Mouse (Mus musculus): ENCODE measurements around the gene Dnajc5g. TPM values are rescaled to one million over a fixed set of nuclear protein-coding genes. Genes with fewer than 3 reads are reported as not detected.

Gene Dnajc5g
- polyA plus RNA-seq (2014; fragmentation: Nextera tagmentation; extraction: Ambion mirVana): not detected in 2 replicates

DNA sequence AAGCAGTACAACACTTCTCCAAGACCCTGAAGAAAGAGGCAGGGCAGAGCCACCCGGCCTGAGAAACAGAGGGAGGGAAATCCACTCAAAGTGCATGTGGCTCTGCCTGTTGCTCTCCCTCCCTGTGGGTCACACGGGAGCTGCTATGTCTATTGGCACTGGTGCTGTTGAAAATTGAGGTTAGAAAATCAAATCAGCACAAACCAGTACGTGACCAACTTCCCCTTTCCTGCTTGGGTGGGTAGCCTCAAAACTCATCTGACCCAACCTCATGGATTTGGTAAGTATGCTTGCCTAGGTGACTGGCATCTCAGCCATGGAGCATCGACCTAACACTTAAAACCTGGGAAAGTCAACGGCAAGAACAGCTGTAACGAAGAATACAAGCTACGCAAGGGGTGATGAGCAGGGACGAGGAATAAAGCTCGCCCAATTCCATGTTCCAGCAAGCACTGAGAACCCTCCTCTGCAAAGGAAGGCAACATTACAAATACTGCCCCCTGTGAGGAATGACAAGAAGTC is at the start of gene Dnajc5g:
Gene Dnajc5g, plus strand, starts transcription at position 472 of the 522 bp plus-strand sequence.
- Histone ChIP-seq H3K4me1 (ENCODE audit: control insufficient read depth, insufficient read depth, low read length) (no peaks in the 10 kb centered on the region), H3K36me3 (ENCODE audit: control insufficient read depth, insufficient read depth, low read length) (no peaks in the 10 kb centered on the region), H3K27ac (replicated peaks; ENCODE audit: low read depth, low read length) (no peak within 1 kb of the TSS), H3K4me3 (ENCODE audit: low read depth, low read length) (no peak within 1 kb of the TSS), H3K27me3 (replicated peaks; ENCODE audit: control insufficient read depth, insufficient read depth, low read length) (no peaks in the 10 kb centered on the region), H3K9me3 (ENCODE audit: control insufficient read depth, low read length) (no peaks in the 10 kb centered on the region), H3K9ac (ENCODE audit: low read depth, low read length) (no peak within 1 kb of the TSS), H3K4me2 (ENCODE audit: low read depth, low read length) (no peak within 1 kb of the TSS)
- ATAC-seq (ENCODE audit: low read depth) (no peak), DNase-seq (ENCODE audit: low spot score) (no peak)
- 80% methylated on average over 9 of the region's 9 CpGs for WGBS

GRCm38 (mm10) chr5:31069810-31070209 is 36.3 kb upstream of the Dnajc5g start:
- no peak for ATAC-seq (ENCODE audit: low read depth)
- Histone ChIP-seq H3K27ac (replicated peaks; ENCODE audit: low read depth, low read length) (no peak overlapping the region), H3K36me3 (ENCODE audit: control insufficient read depth, insufficient read depth, low read length) (peaks cover 94% of the 10 kb centered on the region), H3K4me3 (ENCODE audit: low read depth, low read length) (no peak overlapping the region), H3K9ac (ENCODE audit: low read depth, low read length) (no peak overlapping the region), H3K4me2 (ENCODE audit: low read depth, low read length) (no peak overlapping the region), H3K27me3 (replicated peaks; ENCODE audit: control insufficient read depth, insufficient read depth, low read length) (no peaks in the 10 kb centered on the region), H3K4me1 (ENCODE audit: control insufficient read depth, insufficient read depth, low read length) (no peaks in the 10 kb centered on the region), H3K9me3 (ENCODE audit: control insufficient read depth, low read length) (no peaks in the 10 kb centered on the region)
- WGBS: 100% methylated on average over 3 of the region's 3 CpGs
- DNase-seq (ENCODE audit: low spot score): no peak

GRCm38 (mm10) chr5:31071059-31071458 is 35.0 kb upstream of the Dnajc5g start:
- Histone ChIP-seq H3K27me3 (replicated peaks; ENCODE audit: control insufficient read depth, insufficient read depth, low read length) (no peaks in the 10 kb centered on the region), H3K4me3 (ENCODE audit: low read depth, low read length) (no peak overlapping the region), H3K9ac (ENCODE audit: low read depth, low read length) (no peak overlapping the region), H3K36me3 (ENCODE audit: control insufficient read depth, insufficient read depth, low read length) (peaks cover 96% of the 10 kb centered on the region), H3K4me2 (ENCODE audit: low read depth, low read length) (no peak overlapping the region), H3K27ac (replicated peaks; ENCODE audit: low read depth, low read length) (no peak overlapping the region), H3K4me1 (ENCODE audit: control insufficient read depth, insufficient read depth, low read length) (no peaks in the 10 kb centered on the region), H3K9me3 (ENCODE audit: control insufficient read depth, low read length) (no peaks in the 10 kb centered on the region)
- ATAC-seq (ENCODE audit: low read depth) (no peak), DNase-seq (ENCODE audit: low spot score) (no peak)
- 88% methylated on average over 2 of the region's 2 CpGs for WGBS

DNA sequence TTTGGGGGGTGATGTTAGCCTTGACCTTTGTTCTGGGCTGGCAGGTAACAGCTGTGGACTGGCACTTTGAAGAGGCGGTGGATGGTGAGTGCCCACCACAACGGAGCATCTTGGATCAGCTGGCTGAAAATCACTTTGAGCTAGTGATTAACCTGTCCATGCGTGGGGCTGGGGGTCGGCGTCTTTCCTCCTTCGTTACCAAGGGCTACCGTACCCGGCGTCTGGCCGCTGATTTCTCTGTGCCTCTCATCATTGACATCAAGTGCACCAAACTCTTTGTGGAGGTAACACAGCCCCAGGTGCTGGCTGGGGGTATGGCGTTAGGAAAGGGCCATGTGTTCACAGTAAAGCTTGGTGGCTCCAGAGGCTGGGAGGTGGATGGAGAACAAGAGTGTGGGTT is 34.3 kb upstream of the Dnajc5g start:
- WGBS: 95% methylated on average over 11 of the region's 11 CpGs
- Histone ChIP-seq H3K4me2 (ENCODE audit: low read depth, low read length) (no peak overlapping the region), H3K4me1 (ENCODE audit: control insufficient read depth, insufficient read depth, low read length) (no peaks in the 10 kb centered on the region), H3K9me3 (ENCODE audit: control insufficient read depth, low read length) (no peaks in the 10 kb centered on the region), H3K27me3 (replicated peaks; ENCODE audit: control insufficient read depth, insufficient read depth, low read length) (no peaks in the 10 kb centered on the region), H3K27ac (replicated peaks; ENCODE audit: low read depth, low read length) (no peak overlapping the region), H3K9ac (ENCODE audit: low read depth, low read length) (no peak overlapping the region), H3K4me3 (ENCODE audit: low read depth, low read length) (no peak overlapping the region), H3K36me3 (ENCODE audit: control insufficient read depth, insufficient read depth, low read length) (peaks cover 96% of the 10 kb centered on the region)
- DNase-seq (ENCODE audit: low spot score) (no peak), ATAC-seq (ENCODE audit: low read depth) (no peak)

DNA sequence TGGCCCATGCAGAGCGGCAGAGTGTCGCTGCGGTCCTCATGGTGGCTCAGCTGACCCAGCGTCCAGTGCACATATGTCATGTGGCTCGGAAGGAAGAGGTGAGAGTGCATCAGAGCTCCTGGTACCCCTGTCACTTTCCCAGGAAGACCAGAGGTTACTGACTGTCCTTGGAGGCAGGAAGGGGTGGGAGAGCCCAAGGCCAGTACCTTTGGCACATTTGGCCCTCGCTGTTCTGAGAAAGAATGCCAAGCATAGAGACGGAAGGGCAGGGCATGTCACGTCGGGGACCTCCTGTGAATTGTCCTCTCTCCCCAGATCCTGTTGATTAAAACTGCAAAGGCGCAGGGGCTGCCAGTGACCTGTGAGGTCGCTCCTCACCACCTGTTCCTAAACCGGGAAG is 32.9 kb upstream of the Dnajc5g start:
- WGBS: 89% methylated on average over 12 of the region's 12 CpGs

GRCm38 (mm10) chr5:31076346-31076745 is 29.7 kb upstream of the Dnajc5g start:
- no peak overlapping the region for H3K27ac ChIP-seq (replicated peaks; ENCODE audit: low read depth, low read length)
- ATAC-seq (ENCODE audit: low read depth) (no peak), DNase-seq (ENCODE audit: low spot score) (no peak)
- H3K9me3 ChIP-seq (ENCODE audit: control insufficient read depth, low read length): no peaks in the 10 kb centered on the region
- 87% methylated on average over 12 of the region's 13 CpGs for WGBS
- H3K4me3 ChIP-seq (ENCODE audit: low read depth, low read length): no peak overlapping the region
- H3K36me3 ChIP-seq (ENCODE audit: control insufficient read depth, insufficient read depth, low read length): peaks cover 77% of the 10 kb centered on the region
- H3K4me2 ChIP-seq (ENCODE audit: low read depth, low read length): no peak overlapping the region
- H3K4me1 ChIP-seq (ENCODE audit: control insufficient read depth, insufficient read depth, low read length): no peaks in the 10 kb centered on the region
- H3K9ac ChIP-seq (ENCODE audit: low read depth, low read length): no peak overlapping the region
- H3K27me3 ChIP-seq (replicated peaks; ENCODE audit: control insufficient read depth, insufficient read depth, low read length): no peaks in the 10 kb centered on the region

More for the DNA sequence above, 32.9 kb upstream of the Dnajc5g start:
- ATAC-seq (ENCODE audit: low read depth) (no peak), DNase-seq (ENCODE audit: low spot score) (no peak)
- Histone ChIP-seq H3K4me1 (ENCODE audit: control insufficient read depth, insufficient read depth, low read length) (no peaks in the 10 kb centered on the region), H3K9me3 (ENCODE audit: control insufficient read depth, low read length) (no peaks in the 10 kb centered on the region), H3K36me3 (ENCODE audit: control insufficient read depth, insufficient read depth, low read length) (peaks cover 96% of the 10 kb centered on the region), H3K4me3 (ENCODE audit: low read depth, low read length) (no peak overlapping the region), H3K27me3 (replicated peaks; ENCODE audit: control insufficient read depth, insufficient read depth, low read length) (no peaks in the 10 kb centered on the region), H3K27ac (replicated peaks; ENCODE audit: low read depth, low read length) (no peak overlapping the region), H3K4me2 (ENCODE audit: low read depth, low read length) (no peak overlapping the region), H3K9ac (ENCODE audit: low read depth, low read length) (no peak overlapping the region)

DNA sequence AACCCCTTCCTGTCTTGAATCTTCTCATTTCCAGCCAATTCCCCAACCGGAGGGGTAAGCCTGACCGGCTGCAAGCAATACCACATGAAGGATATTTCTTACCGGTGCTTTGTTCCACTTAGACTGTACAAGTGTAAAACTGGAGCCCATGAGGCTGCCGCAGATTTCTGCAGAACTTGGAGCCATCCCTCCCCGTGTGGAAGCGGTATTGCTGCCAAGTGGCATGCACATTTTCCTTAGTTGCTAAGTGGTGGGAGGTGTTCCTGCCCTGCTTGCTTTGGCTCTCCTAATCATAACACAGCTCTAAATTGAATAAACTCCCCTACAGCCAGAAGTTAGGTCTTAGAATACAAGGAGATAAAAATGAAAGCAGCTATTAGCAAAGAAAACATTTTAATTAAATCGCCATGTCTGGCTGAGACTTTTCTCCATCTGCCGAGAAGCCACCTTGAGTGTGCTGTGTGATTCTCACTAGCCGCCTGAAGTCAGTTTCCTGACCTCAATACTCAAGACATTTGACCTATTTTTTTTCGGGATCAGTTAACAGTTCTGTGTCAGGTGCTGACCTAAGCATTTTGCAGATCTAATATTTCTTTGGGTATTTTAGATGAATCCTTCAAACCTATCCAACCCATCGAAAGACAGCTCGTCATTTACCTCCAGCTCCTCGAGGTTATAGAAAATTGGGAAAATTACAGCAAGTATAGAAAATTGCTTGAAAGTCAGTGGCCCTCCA is 25.9 kb upstream of the Dnajc5g start:
- no peaks in the 10 kb centered on the region for H3K4me1 ChIP-seq (ENCODE audit: control insufficient read depth, insufficient read depth, low read length)
- peak; percentile 73 for DNase-seq (ENCODE audit: low spot score)
- H3K4me2 ChIP-seq (ENCODE audit: low read depth, low read length): no peak overlapping the region
- H3K9ac ChIP-seq (ENCODE audit: low read depth, low read length): no peak overlapping the region
- no peak overlapping the region for H3K4me3 ChIP-seq (ENCODE audit: low read depth, low read length)
- no peak for ATAC-seq (ENCODE audit: low read depth)
- WGBS: 58% methylated on average over 13 of the region's 13 CpGs
- no peak overlapping the region for H3K27ac ChIP-seq (replicated peaks; ENCODE audit: low read depth, low read length)
- H3K9me3 ChIP-seq (ENCODE audit: control insufficient read depth, low read length): no peaks in the 10 kb centered on the region
- H3K27me3 ChIP-seq (replicated peaks; ENCODE audit: control insufficient read depth, insufficient read depth, low read length): peaks cover 11% of the 10 kb centered on the region
- peaks cover 40% of the 10 kb centered on the region for H3K36me3 ChIP-seq (ENCODE audit: control insufficient read depth, insufficient read depth, low read length)

DNA sequence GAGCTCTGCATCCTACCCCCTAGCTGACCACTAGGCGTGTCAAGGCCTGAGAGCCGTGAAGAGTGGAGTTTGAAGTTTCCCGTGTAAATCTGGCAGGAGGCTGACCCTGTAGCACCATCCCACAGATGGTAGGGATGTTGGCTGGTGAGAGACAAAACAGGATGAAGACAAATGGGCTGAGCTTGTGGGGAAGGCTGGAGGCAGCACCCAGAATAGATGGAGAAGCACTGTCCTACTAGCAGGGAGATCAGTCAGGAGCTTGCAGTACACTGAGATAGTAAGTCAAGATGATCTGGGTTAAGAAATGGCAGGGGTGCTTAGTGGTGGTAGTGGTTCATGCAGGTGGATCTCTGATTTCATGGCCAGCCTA is 25.3 kb upstream of the Dnajc5g start:
- Histone ChIP-seq H3K27me3 (replicated peaks; ENCODE audit: control insufficient read depth, insufficient read depth, low read length) (peaks cover 11% of the 10 kb centered on the region), H3K9me3 (ENCODE audit: control insufficient read depth, low read length) (no peaks in the 10 kb centered on the region), H3K27ac (replicated peaks; ENCODE audit: low read depth, low read length) (no peak overlapping the region), H3K4me3 (ENCODE audit: low read depth, low read length) (no peak overlapping the region), H3K36me3 (ENCODE audit: control insufficient read depth, insufficient read depth, low read length) (peaks cover 35% of the 10 kb centered on the region), H3K4me2 (ENCODE audit: low read depth, low read length) (no peak overlapping the region), H3K4me1 (ENCODE audit: control insufficient read depth, insufficient read depth, low read length) (no peaks in the 10 kb centered on the region), H3K9ac (ENCODE audit: low read depth, low read length) (no peak overlapping the region)
- DNase-seq (ENCODE audit: low spot score) (no peak), ATAC-seq (ENCODE audit: low read depth) (no peak)
- 68% methylated on average over 3 of the region's 3 CpGs for WGBS

DNA sequence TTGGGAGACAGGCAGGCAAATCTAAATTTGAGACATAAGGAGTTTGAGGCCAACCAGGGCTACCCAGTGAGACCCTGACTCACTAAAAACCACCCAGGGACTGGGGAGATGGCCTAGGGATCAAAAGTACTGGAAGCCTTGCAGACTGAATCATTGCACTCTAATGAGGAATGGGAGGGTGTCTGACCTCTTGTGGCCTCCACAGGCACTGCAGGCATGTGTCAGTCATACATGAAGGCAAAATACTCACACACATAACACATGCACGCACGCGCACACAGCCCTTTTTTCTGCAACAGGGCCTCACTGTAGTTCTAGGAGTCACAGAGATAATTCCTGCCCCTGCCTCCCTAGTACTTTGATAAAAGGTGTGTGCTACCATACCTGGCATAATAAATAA is 24.7 kb upstream of the Dnajc5g start:
- H3K36me3 ChIP-seq (ENCODE audit: control insufficient read depth, insufficient read depth, low read length): peaks cover 29% of the 10 kb centered on the region
- DNase-seq (ENCODE audit: low spot score) (no peak), ATAC-seq (ENCODE audit: low read depth) (no peak)
- H3K27me3 ChIP-seq (replicated peaks; ENCODE audit: control insufficient read depth, insufficient read depth, low read length): peaks cover 11% of the 10 kb centered on the region
- no peak overlapping the region for H3K27ac ChIP-seq (replicated peaks; ENCODE audit: low read depth, low read length)
- no peaks in the 10 kb centered on the region for H3K4me1 ChIP-seq (ENCODE audit: control insufficient read depth, insufficient read depth, low read length)
- H3K9ac ChIP-seq (ENCODE audit: low read depth, low read length): no peak overlapping the region
- H3K9me3 ChIP-seq (ENCODE audit: control insufficient read depth, low read length): no peaks in the 10 kb centered on the region
- no peak overlapping the region for H3K4me2 ChIP-seq (ENCODE audit: low read depth, low read length)
- no peak overlapping the region for H3K4me3 ChIP-seq (ENCODE audit: low read depth, low read length)
- 71% methylated on average over 3 of the region's 3 CpGs for WGBS
